In genomic region chr1:39781835-39782234, GRCm38 (mm10) we compare ENCODE assay signal across 13 mouse cellular contexts. TPM values are rescaled to one million over a fixed set of nuclear protein-coding genes. Genes with fewer than 3 reads are reported as not detected.
"Had no signal": no experiment of that assay in that cellular context is flagged by ENCODE, and none has a peak within 500 bp of the region (broad histone marks: within the 10 kb centered on the region; RNA-seq: fewer than 3 reads in every experiment).

No protein-coding gene starts in this region.

- DNase-seq: retina, postnatal 1 day; right cerebral cortex, adult 18-20 months; right cerebral cortex, postnatal 14 days; right cerebral cortex, postnatal 25 days; right cerebral cortex, postnatal 4 days; spleen, adult 18-20 months; thymus, adult 18-20 months; thymus, adult 2 months; thymus, postnatal 14 days; thymus, postnatal 25 days; thymus, postnatal 36 days; thymus, postnatal 4 days had no signal

RNA-seq across cellular contexts. Expression of gene Gm3646, which starts 23.3 kb away (rescaled TPM):
- total RNA-seq: neutrophil, adult 5-6 weeks had no signal
